Mouse (Mus musculus) regulatory T cell (primary cell): ENCODE data around the gene Bcar3.
"Not testable (repeated sequence)": the region's sequence is repeated elsewhere in the genome, so short reads cannot be mapped to it uniquely, and the experiment has no call there.

Experiments used
- in situ Hi-C: fragments of 300-600 bp; cut with MboI, MseI; formaldehyde crosslinking; loops from one replicate; pipeline ENCODE4 v1.15.1; 2025; ENCODE audit warnings: high pct_unique_total_duplicates

Gene Bcar3

GRCm38 (mm10) chr3:122293954-122294850 is at the start of gene Bcar3:
Gene Bcar3 (plus strand): TSS chr3:122294136.
- in situ Hi-C loops = no loop called here

DNA sequence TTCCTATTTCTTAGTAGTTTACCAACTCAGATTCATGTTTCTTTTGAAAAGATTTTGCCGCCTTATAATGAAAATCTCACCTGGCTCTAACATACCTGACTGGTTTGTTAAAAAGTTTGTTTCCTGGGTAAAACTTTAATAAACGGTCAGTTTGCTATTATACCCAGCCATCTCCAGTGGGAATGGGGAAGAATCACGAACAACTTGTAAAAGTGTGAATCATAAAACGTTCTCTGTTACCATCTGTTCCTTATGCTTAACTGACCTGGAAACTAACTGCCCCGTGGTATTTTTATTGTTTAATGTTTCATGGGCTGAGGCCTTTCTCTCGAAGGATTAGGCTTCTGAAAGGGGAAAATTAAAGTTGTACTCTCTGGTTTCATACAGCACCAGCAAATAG is 49.2 kb upstream of the Bcar3 start:
- in situ Hi-C loops = no loop called here

DNA sequence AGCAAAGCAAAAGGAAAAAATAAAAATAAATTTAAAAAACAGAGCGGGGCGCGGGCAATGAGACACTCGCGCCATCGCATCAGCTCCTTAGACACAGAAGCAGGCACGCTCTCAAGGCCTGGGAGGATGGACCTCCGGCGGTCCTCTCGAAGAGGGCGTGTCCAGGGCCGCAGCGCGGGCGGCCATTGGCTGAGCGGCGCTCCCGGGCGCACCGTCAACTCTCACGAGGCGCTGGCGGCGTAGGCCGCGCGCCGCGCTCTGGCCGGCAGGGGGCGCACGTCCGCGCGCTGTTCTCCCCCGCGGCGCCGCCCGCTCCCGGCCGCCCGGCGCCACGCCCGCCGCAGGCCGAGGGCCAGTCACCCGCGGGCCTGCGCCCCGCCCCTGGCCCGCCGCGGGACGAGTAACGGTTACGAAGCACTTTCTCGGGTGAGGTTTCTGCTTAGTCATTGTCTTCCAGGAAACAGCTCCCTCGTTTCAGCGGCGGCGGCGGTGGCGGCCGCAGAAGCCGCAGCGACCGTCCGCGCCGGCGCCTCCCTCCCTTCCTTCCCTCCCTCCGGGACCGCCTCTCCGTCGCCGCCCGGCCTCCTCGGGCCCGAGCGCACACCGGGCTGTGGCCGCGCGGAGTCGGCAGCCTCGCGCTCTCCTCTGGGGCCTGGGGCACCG is 48.6 kb upstream of the Bcar3 start, which contains the start of gene Gclm:
Gene Gclm (plus strand): TSS at position 343 of the 663 bp plus-strand sequence.
- in situ Hi-C loops = no loop called here

- in situ Hi-C loops = no loop called here
These were observed 48.0 kb upstream of the Bcar3 start for GRCm38 (mm10) chr3:122245878-122246332.

DNA sequence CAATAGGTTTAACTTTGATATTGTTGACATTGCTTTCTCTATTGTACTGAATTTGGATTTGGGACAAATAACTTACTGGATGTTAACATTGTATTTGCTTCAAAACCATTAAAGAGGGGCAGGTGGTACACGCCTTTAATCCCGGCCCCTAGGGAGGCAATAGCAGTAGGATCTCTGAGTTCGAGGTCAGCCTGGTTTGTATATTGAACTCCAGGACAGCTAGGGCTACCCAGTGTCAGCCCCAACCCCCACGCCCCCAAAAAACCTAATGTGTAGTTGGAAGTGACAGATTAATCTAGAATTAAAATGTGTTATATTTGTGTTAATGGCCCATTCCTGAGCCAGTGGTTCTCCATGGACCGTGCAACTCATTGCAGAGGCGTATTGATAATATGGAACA is 47.5 kb upstream of the Bcar3 start:
- in situ Hi-C loops = no loop called here

DNA sequence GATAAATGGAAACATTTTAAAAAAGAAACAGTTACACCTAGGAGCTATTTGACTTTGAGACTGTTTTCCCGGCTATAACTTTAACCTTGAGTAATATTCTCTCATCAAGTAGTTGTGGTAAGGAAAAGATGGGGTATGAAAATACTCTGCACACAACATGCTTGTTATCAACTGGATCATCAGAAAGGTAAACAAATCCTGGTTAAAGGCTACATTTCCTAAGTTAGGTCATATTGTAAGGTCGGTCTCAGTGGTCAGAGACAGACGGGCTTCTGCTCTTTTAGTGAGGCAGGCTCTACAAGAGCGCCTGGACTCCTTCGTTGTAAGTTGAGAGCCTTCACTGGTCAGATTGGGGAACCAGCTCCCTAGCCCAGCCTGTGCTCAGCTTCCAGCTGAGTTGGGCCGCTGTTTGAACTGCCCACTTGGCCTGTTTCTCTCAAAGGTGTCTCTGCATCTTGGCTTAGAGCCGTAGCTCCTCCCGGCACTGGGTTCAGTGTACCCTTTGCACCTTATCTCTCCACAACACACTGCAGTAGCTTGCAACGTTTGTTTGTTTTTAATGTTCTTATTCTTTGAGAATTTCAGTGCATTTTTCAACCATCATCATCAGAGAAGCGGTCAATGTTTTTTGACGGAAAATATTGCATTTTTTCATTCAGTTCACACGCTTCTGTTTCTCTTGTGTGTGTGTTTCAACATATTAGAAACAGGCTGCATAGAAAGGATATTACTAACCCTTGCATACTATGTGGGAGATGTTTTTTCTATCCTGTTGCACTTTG is 46.8 kb upstream of the Bcar3 start:
- in situ Hi-C loops = no loop called here

- in situ Hi-C loops = no loop called here
These were observed 46.2 kb upstream of the Bcar3 start for GRCm38 (mm10) chr3:122247768-122248100.

- in situ Hi-C loops = no loop called here
These were observed 41.3 kb upstream of the Bcar3 start for GRCm38 (mm10) chr3:122252466-122253253.

DNA sequence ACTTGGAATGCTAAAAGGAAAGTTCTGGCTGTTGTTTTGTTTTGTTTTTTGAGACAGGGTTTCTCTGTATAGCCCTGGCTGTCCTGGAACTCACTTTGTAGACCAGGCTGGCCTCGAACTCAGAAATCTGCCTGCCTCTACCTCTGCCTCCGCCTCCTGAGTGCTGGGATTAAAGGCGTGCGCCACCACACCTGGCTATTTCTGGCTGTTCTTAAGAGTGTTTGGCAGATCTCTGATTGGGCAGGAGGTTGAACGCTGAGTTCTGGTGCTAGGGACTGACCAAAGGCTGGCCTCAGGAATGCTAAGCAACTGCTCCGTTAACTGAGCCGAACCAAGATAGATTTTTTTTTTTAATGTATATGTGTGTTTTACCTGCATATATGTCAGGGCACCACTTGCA is 39.9 kb upstream of the Bcar3 start:
- in situ Hi-C loops = not testable (repeated sequence)

- in situ Hi-C loops = loop anchor here (10.0 kb wide), 1 partner anchor 1235 kb away; no protein-coding TSS in a partner anchor
These were observed 23.9 kb upstream of the Bcar3 start for GRCm38 (mm10) chr3:122269986-122270385.

- in situ Hi-C loops = loop anchor here (10.0 kb wide), 1 partner anchor 1232 kb away; no protein-coding TSS in a partner anchor
These were observed 21.4 kb upstream of the Bcar3 start for GRCm38 (mm10) chr3:122272565-122272964.

GRCm38 (mm10) chr3:122273407-122274240 is 20.3 kb upstream of the Bcar3 start:
- in situ Hi-C loops = loop anchor here (10.0 kb wide), 1 partner anchor 1231 kb away; no protein-coding TSS in a partner anchor

- in situ Hi-C loops = loop anchor here (10.0 kb wide), 1 partner anchor 1230 kb away; no protein-coding TSS in a partner anchor
These were observed 19.5 kb upstream of the Bcar3 start, which contains the start of gene Dnttip2 for GRCm38 (mm10) chr3:122274241-122275024. Gene Dnttip2 (plus strand): TSS chr3:122274388.

GRCm38 (mm10) chr3:122275111-122275510 is 18.8 kb upstream of the Bcar3 start:
- in situ Hi-C loops = loop anchor here (10.0 kb wide), 1 partner anchor 1230 kb away; no protein-coding TSS in a partner anchor

- in situ Hi-C loops = no loop called here
These were observed 6.7 kb upstream of the Bcar3 start for GRCm38 (mm10) chr3:122287195-122287594.

DNA sequence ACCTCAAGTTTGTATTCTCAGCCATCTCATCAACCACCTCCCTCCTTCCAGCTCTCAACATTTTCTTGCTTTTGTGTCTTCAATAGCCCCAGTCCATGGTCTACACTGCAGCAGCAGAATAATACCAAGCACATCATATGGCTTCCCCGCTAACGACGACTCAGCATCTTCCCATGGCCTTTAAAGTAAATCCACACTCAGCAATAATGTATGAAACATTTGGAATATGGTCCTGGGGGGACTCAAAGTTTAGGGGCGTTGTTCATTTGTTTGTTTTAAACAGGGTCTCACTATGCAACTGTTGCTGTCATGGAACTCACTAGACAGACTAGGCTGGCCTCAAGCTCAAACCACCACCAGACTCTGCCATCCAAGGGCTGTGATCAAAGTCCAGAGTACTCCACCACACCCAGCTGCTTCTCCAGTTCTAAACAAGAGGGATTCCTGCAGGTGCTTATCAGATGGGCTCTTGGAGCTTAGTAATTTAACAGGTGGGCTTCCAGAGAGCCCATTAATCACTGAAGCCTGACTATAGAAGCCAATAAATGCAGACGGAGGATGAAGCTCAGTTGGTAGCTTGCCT is 5.2 kb upstream of the Bcar3 start:
- in situ Hi-C loops = no loop called here

- in situ Hi-C loops = not testable (repeated sequence)
These were observed 4.6 kb upstream of the Bcar3 start for GRCm38 (mm10) chr3:122289344-122289743.

GRCm38 (mm10) chr3:122290696-122291095 is 3.2 kb upstream of the Bcar3 start:
- in situ Hi-C loops = no loop called here

- in situ Hi-C loops = no loop called here
These were observed 2.1 kb upstream of the Bcar3 start for GRCm38 (mm10) chr3:122291828-122292227.
